Mouse (Mus musculus) MEL (cell line): ENCODE measurements around the gene Tmem120a.

Source experiments
- CTCF ChIP-seq, 3 experiments: IDR thresholded peaks in 2 of 3; conservative IDR thresholded peaks in 1 of 3; 2 replicates each; pipeline ENCODE4 v1.5.1; 2011 to 2012; ENCODE audit warnings: low read length in 3 of 3, low read depth in 2 of 3, mild to moderate bottlenecking in 2 of 3, improper control_type of control experiment in 1 of 3, inconsistent platforms in 1 of 3, mixed read lengths in 1 of 3, moderate library complexity in 1 of 3; ENCODE audit not compliant: control insufficient read depth in 1 of 3, insufficient read depth in 1 of 3, poor library complexity in 1 of 3, severe bottlenecking in 1 of 3
- EP300 ChIP-seq, 2 experiments: IDR thresholded peaks; 2 replicates each; pipeline ENCODE4 v1.6.1; 2011; ENCODE audit warnings: improper control_type of control experiment in 2 of 2, low read length in 2 of 2, low read depth in 1 of 2, mild to moderate bottlenecking in 1 of 2
- GATA1 ChIP-seq: IDR thresholded peaks from 2 replicates; pipeline ENCODE4 v1.6.1; 2011; ENCODE audit warnings: low read depth, low read length, improper control_type of control experiment
- JUND ChIP-seq: IDR thresholded peaks from 2 replicates; pipeline ENCODE4 v1.6.1; 2011; ENCODE audit warnings: low read depth, mild to moderate bottlenecking, improper control_type of control experiment, low read length
- KAT2A ChIP-seq: conservative IDR thresholded peaks from 2 replicates; pipeline ENCODE4 v1.6.1; 2012; ENCODE audit warnings: low read depth, low read length, improper control_type of control experiment, inconsistent platforms
- POLR2A ChIP-seq, 2 experiments: IDR thresholded peaks; 2 replicates each; pipeline ENCODE4 v1.6.1; 2011 to 2012; ENCODE audit warnings: low read length in 2 of 2, mild to moderate bottlenecking in 2 of 2, control low read depth in 1 of 2, improper control_type of control experiment in 1 of 2, low read depth in 1 of 2, moderate library complexity in 1 of 2; ENCODE audit not compliant: control insufficient read depth in 1 of 2, insufficient read depth in 1 of 2, poor library complexity in 1 of 2
- POLR2AphosphoS2 ChIP-seq: IDR thresholded peaks from 2 replicates; pipeline ENCODE4 v1.6.1; 2011; ENCODE audit warnings: low read length, improper control_type of control experiment
- TCF12 ChIP-seq: IDR thresholded peaks from 2 replicates; pipeline ENCODE4 v1.6.1; 2014; ENCODE audit warnings: low read depth, mild to moderate bottlenecking, inconsistent platforms, low read length, improper control_type of control experiment, moderate library complexity
- USF1 ChIP-seq: IDR thresholded peaks from 2 replicates; pipeline ENCODE4 v1.6.1; 2014; ENCODE audit warnings: low read depth, mild to moderate bottlenecking, inconsistent platforms, low read length, improper control_type of control experiment, moderate library complexity
- USF2 ChIP-seq, 2 experiments: IDR thresholded peaks; 2 replicates each; pipeline ENCODE4 v1.6.1; 2011 to 2012; ENCODE audit warnings: improper control_type of control experiment in 2 of 2, low read length in 2 of 2, borderline replicate concordance in 1 of 2, inconsistent platforms in 1 of 2, low read depth in 1 of 2, mild to moderate bottlenecking in 1 of 2; ENCODE audit not compliant: insufficient read depth in 1 of 2
- ZKSCAN1 ChIP-seq: IDR thresholded peaks from 2 replicates; pipeline ENCODE4 v1.6.1; 2012; ENCODE audit warnings: low read depth, mild to moderate bottlenecking, inconsistent platforms, low read length, improper control_type of control experiment, moderate library complexity

- TF ChIP-seq USF2 (IDR thresholded peaks at IDR 0.05; ENCODE audit: borderline replicate concordance in 1 of 2, insufficient read depth in 1 of 2, low read depth in 1 of 2, low read length in 2 of 2) (no peak), CTCF (IDR thresholded peaks at IDR 0.05 in 2 of 3, conservative IDR thresholded peaks at IDR 0.05 in 1 of 3; ENCODE audit: control insufficient read depth in 1 of 3, insufficient read depth in 1 of 3, low read depth in 2 of 3, low read length in 3 of 3, poor library complexity in 1 of 3, severe bottlenecking in 1 of 3) (no peak), TCF12 (no peak), ZKSCAN1 (no peak), POLR2A (IDR thresholded peaks at IDR 0.05; ENCODE audit: control insufficient read depth in 1 of 2, insufficient read depth in 1 of 2, low read depth in 1 of 2, low read length in 2 of 2, poor library complexity in 1 of 2) (no peak), JUND (no peak), POLR2AphosphoS2 (no peak), EP300 (IDR thresholded peaks at IDR 0.05; ENCODE audit: low read depth in 1 of 2, low read length in 2 of 2) (no peak), KAT2A (no peak), USF1 (no peak), GATA1 (no peak)
These were observed 18.8 kb downstream of the Tmem120a start for GRCm38 (mm10) chr5:135725391-135725841.
